Mouse (Mus musculus) embryonic facial prominence, embryonic 15.5 days (tissue): ENCODE measurements around the gene Gm49342. TPM values are rescaled to one million over a fixed set of nuclear protein-coding genes. Genes with fewer than 3 reads are reported as not detected.
"Not testable (repeated sequence)": the region's sequence is repeated elsewhere in the genome, so short reads cannot be mapped to it uniquely, and the experiment has no call there.

ENCODE experiments used
- ATAC-seq: fragments of 200-750 bp; cut with Nextera tagmentation; 2 replicates; pipeline ENCODE4 v1.8.0; 2017; ENCODE audit warnings: low read depth, moderate TSS enrichment; ENCODE audit not compliant: insufficient number of reproducible peaks, low FRiP score, low TSS enrichment
- H3K27ac ChIP-seq: fragments of 300-500 bp; sonication (generic); replicated peaks from 2 replicates; pipeline ENCODE4 v1.5.1; 2015; ENCODE audit warnings: mild to moderate bottlenecking, inconsistent platforms
- H3K27me3 ChIP-seq: fragments of 300-500 bp; sonication (generic); 2 replicates; pipeline ENCODE4 v1.6.1; 2015; ENCODE audit warnings: inconsistent platforms
- H3K36me3 ChIP-seq: fragments of 300-500 bp; sonication (generic); 2 replicates; pipeline ENCODE4 v1.6.1; 2015; ENCODE audit warnings: mild to moderate bottlenecking, inconsistent platforms
- H3K4me1 ChIP-seq: fragments of 300-500 bp; sonication (generic); 2 replicates; pipeline ENCODE4 v1.6.1; 2015; ENCODE audit warnings: inconsistent platforms
- H3K4me2 ChIP-seq: fragments of 300-500 bp; sonication (generic); replicated peaks from 2 replicates; pipeline ENCODE4 v1.6.1; 2015; ENCODE audit warnings: mild to moderate bottlenecking, inconsistent platforms
- H3K4me3 ChIP-seq: fragments of 300-500 bp; sonication (generic); replicated peaks from 2 replicates; pipeline ENCODE4 v1.5.1; 2015; ENCODE audit warnings: mild to moderate bottlenecking, inconsistent platforms
- H3K9ac ChIP-seq: fragments of 300-500 bp; sonication (generic); 2 replicates; pipeline ENCODE4 v1.6.1; 2015; ENCODE audit warnings: inconsistent platforms
- H3K9me3 ChIP-seq: fragments of 300-500 bp; sonication (generic); replicated peaks from 2 replicates; pipeline ENCODE4 v1.6.1; 2016; ENCODE audit warnings: inconsistent platforms
- WGBS: fragments of 180-500 bp; shearing (Covaris S2); methylation state at CpG from one replicate; pipeline ENCODE4 v1.1.7; 2015; 5-methylcytosine and 5-hydroxymethylcytosine counted together
- polyA plus RNA-seq: library from polyadenylated mRNA; unstranded; fragments of >200 nt; fragmentation: Nextera tagmentation; extraction: Ambion mirVana; gene quantifications from 2 replicates; pipeline ENCODE4 v1.2.1, GENCODE M21; 2015

Gm49342 gene
- not detected in 2 replicates for polyA plus RNA-seq

GRCm38 (mm10) chr14:50943932-50944667 is at the start of gene Gm49342:
TSS of gene Gm49342 (plus strand) at chr14:50944517.
- Histone ChIP-seq H3K9ac (peak within 1 kb of the TSS; percentile 39), H3K9me3 (no peaks in the 10 kb centered on the region), H3K4me3 (peak within 1 kb of the TSS; percentile 55), H3K27ac (peak within 1 kb of the TSS; percentile 90), H3K36me3 (no peaks in the 10 kb centered on the region), H3K4me2 (peak within 1 kb of the TSS; percentile 60), H3K27me3 (no peaks in the 10 kb centered on the region), H3K4me1 (peaks cover 6% of the 10 kb centered on the region; the same call in 1 of the 2 replicates)
- 14% methylated on average over 31 of the region's 31 CpGs for WGBS
- ATAC-seq, result peak; percentile 98

GRCm38 (mm10) chr14:50895407-50895806 is 48.9 kb upstream of the Gm49342 start:
- H3K27me3 ChIP-seq, result peaks cover 14% of the 10 kb centered on the region
- no peaks in the 10 kb centered on the region for H3K9me3 ChIP-seq
- H3K9ac ChIP-seq, result no peak overlapping the region
- ATAC-seq, result no peak
- H3K27ac ChIP-seq, result no peak overlapping the region
- peaks cover 24% of the 10 kb centered on the region for H3K4me1 ChIP-seq
- H3K4me3 ChIP-seq, result no peak overlapping the region
- no peak overlapping the region for H3K4me2 ChIP-seq
- H3K36me3 ChIP-seq, result no peaks in the 10 kb centered on the region

GRCm38 (mm10) chr14:50895985-50896746 is 48.2 kb upstream of the Gm49342 start:
- Histone ChIP-seq H3K9ac (peak overlapping the region; percentile 21; the same call in 1 of the 2 replicates), H3K36me3 (no peaks in the 10 kb centered on the region), H3K4me3 (peak overlapping the region; percentile 43), H3K27me3 (peaks cover 14% of the 10 kb centered on the region), H3K4me1 (peaks cover 24% of the 10 kb centered on the region), H3K9me3 (no peaks in the 10 kb centered on the region), H3K27ac (no peak overlapping the region), H3K4me2 (peak overlapping the region; percentile 85)
- ATAC-seq, result no peak
- 10% methylated on average over 19 of the region's 19 CpGs for WGBS

- ATAC-seq, result no peak
- WGBS, result 13% methylated on average over 23 of the region's 23 CpGs
- Histone ChIP-seq H3K27ac (no peak overlapping the region), H3K4me2 (peak overlapping the region; percentile 85), H3K9me3 (no peaks in the 10 kb centered on the region), H3K27me3 (peaks cover 14% of the 10 kb centered on the region), H3K4me1 (peaks cover 24% of the 10 kb centered on the region), H3K9ac (peak overlapping the region; percentile 21; the same call in 1 of the 2 replicates), H3K36me3 (no peaks in the 10 kb centered on the region), H3K4me3 (peak overlapping the region; percentile 43)
Observed at GRCm38 (mm10) chr14:50896747-50897373, 47.5 kb upstream of the Gm49342 start.

- Histone ChIP-seq H3K9me3 (no peaks in the 10 kb centered on the region), H3K4me1 (peaks cover 24% of the 10 kb centered on the region), H3K9ac (peak within 1 kb of the TSS; percentile 21; the same call in 1 of the 2 replicates), H3K27ac (no peak within 1 kb of the TSS), H3K4me2 (peak within 1 kb of the TSS; percentile 85), H3K27me3 (peaks cover 14% of the 10 kb centered on the region), H3K36me3 (no peaks in the 10 kb centered on the region), H3K4me3 (peak within 1 kb of the TSS; percentile 43)
- WGBS, result 29% methylated on average over 7 of the region's 7 CpGs
- ATAC-seq, result no peak
Observed at GRCm38 (mm10) chr14:50897374-50897765, 46.9 kb upstream of the Gm49342 start, which contains the start of gene Klhl33. TSS of gene Klhl33 (minus strand) at chr14:50897507.

GRCm38 (mm10) chr14:50897992-50898391 is 46.3 kb upstream of the Gm49342 start:
- not testable (repeated sequence) for H3K4me3 ChIP-seq, H3K9ac ChIP-seq, H3K9me3 ChIP-seq, H3K4me2 ChIP-seq, ATAC-seq, H3K36me3 ChIP-seq, H3K27ac ChIP-seq
- Histone ChIP-seq H3K4me1 (peaks cover 18% of the 10 kb centered on the region), H3K27me3 (peaks cover 14% of the 10 kb centered on the region)
- WGBS, result 92% methylated on average over 2 of the region's 2 CpGs

GRCm38 (mm10) chr14:50903973-50904827 is 40.1 kb upstream of the Gm49342 start:
- peaks cover 8% of the 10 kb centered on the region for H3K4me1 ChIP-seq
- ATAC-seq, result peak; percentile 67

GRCm38 (mm10) chr14:50904828-50905129 is 39.5 kb upstream of the Gm49342 start:
- Histone ChIP-seq H3K9ac (no peak overlapping the region), H3K36me3 (no peaks in the 10 kb centered on the region), H3K27ac (no peak overlapping the region), H3K4me2 (no peak overlapping the region), H3K4me1 (peaks cover 8% of the 10 kb centered on the region), H3K9me3 (no peaks in the 10 kb centered on the region), H3K27me3 (no peaks in the 10 kb centered on the region), H3K4me3 (no peak overlapping the region)
- ATAC-seq, result no peak
- WGBS, result 85% methylated on average over 4 of the region's 4 CpGs

More at GRCm38 (mm10) chr14:50903973-50904827, 40.1 kb upstream of the Gm49342 start:
- H3K9ac ChIP-seq, result peak overlapping the region; percentile 22; the same call in 1 of the 2 replicates
- H3K27ac ChIP-seq, result no peak overlapping the region
- no peaks in the 10 kb centered on the region for H3K9me3 ChIP-seq
- H3K4me2 ChIP-seq, result peak overlapping the region; percentile 69
- H3K36me3 ChIP-seq, result no peaks in the 10 kb centered on the region
- peak overlapping the region; percentile 44 for H3K4me3 ChIP-seq
- WGBS, result 5% methylated on average over 26 of the region's 26 CpGs
- no peaks in the 10 kb centered on the region for H3K27me3 ChIP-seq

GRCm38 (mm10) chr14:50905327-50905726 is 39.0 kb upstream of the Gm49342 start:
- not testable (repeated sequence) for H3K36me3 ChIP-seq, H3K4me3 ChIP-seq, ATAC-seq, H3K4me1 ChIP-seq, H3K4me2 ChIP-seq, H3K27ac ChIP-seq, H3K9me3 ChIP-seq, H3K9ac ChIP-seq, H3K27me3 ChIP-seq

GRCm38 (mm10) chr14:50908126-50908525 is 36.2 kb upstream of the Gm49342 start:
- ATAC-seq, result no peak
- Histone ChIP-seq H3K9me3 (no peaks in the 10 kb centered on the region), H3K9ac (no peak overlapping the region), H3K36me3 (peaks cover 21% of the 10 kb centered on the region), H3K27me3 (no peaks in the 10 kb centered on the region), H3K27ac (no peak overlapping the region), H3K4me1 (peaks cover 8% of the 10 kb centered on the region), H3K4me3 (no peak overlapping the region), H3K4me2 (no peak overlapping the region)
- WGBS, result 66% methylated on average over 4 of the region's 4 CpGs
